Mouse (Mus musculus) testis, adult 2 months (tissue): ENCODE measurements around the gene Pm20d2.

Source experiments
- CTCF ChIP-seq: fragments of 200-500 bp; IDR thresholded peaks from 2 replicates; pipeline ENCODE4 v1.5.1; 2012; ENCODE audit warnings: low read depth, mild to moderate bottlenecking, inconsistent platforms, low read length, moderate library complexity; ENCODE audit not compliant: control insufficient read depth, insufficient read depth, insufficient replicate concordance
- POLR2A ChIP-seq: fragments of 200-500 bp; IDR thresholded peaks from 2 replicates; pipeline ENCODE4 v1.6.1; 2012; ENCODE audit warnings: low read depth, mild to moderate bottlenecking, inconsistent platforms, low read length, moderate library complexity; ENCODE audit not compliant: control insufficient read depth

DNA sequence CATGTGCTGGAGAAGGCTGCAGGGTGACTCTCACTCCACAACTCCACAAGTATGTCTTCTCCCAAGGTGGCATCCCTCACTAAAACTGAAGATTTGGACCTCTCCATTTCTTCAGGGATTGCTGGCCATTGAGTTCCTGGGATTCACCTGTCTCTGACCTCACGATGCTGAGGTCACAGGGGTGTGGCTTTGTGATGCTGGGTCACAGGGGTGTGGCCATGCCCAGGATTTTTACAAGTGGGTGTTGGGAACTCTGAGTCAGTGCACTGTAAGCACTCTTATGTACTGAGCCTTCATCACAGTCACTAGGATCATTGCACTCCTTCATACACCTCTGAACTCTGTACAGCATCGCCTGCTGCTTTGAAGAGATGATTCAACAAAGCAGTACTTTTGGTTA lies 18.0 kb upstream of the Pm20d2 start:
- TF ChIP-seq POLR2A, result no peak
- no peak for TF ChIP-seq CTCF
